Mouse (Mus musculus): ENCODE results near the gene Bco2.

Gene Bco2

GRCm38 (mm10) chr9:50561145-50561917 is 6.3 kb upstream of the Bco2 start, which contains the start of gene Tex12:
Gene Tex12 (minus strand): TSS chr9:50561325.
- DNase-seq (ENCODE audit: low spot score) = no peak

GRCm38 (mm10) chr9:50554241-50555093 is 514 bp downstream of the Bco2 start, which contains the start of gene Il18:
Gene Il18 (plus strand): TSS chr9:50554827.
- peak; percentile 65 for DNase-seq (ENCODE audit: low spot score)

GRCm38 (mm10) chr9:50553547-50553946 is 1.4 kb downstream of the Bco2 start:
- DNase-seq (ENCODE audit: low spot score) = no peak

- DNase-seq (ENCODE audit: low spot score) = no peak
Measured at GRCm38 (mm10) chr9:50552206-50552605, 2.8 kb downstream of the Bco2 start.

- no peak for DNase-seq (ENCODE audit: low spot score)
Measured at GRCm38 (mm10) chr9:50548936-50549335, 6.0 kb downstream of the Bco2 start.

GRCm38 (mm10) chr9:50547859-50548478 is 7.0 kb downstream of the Bco2 start:
- no peak for DNase-seq (ENCODE audit: low spot score)

GRCm38 (mm10) chr9:50542401-50542800 is 12.6 kb downstream of the Bco2 start:
- no peak for DNase-seq (ENCODE audit: low spot score)

- no peak for DNase-seq (ENCODE audit: low spot score)
Measured at GRCm38 (mm10) chr9:50540170-50540569, 14.8 kb downstream of the Bco2 start.

GRCm38 (mm10) chr9:50537295-50537694 is 17.7 kb downstream of the Bco2 start:
- no peak for DNase-seq (ENCODE audit: low spot score)

GRCm38 (mm10) chr9:50536603-50537135 is 18.3 kb downstream of the Bco2 start:
- DNase-seq (ENCODE audit: low spot score) = no peak

- no peak for DNase-seq (ENCODE audit: low spot score)
Measured at GRCm38 (mm10) chr9:50535930-50536329, 19.1 kb downstream of the Bco2 start.

- DNase-seq (ENCODE audit: low spot score) = peak; percentile 36
Measured at GRCm38 (mm10) chr9:50533791-50534190, 21.2 kb downstream of the Bco2 start.

GRCm38 (mm10) chr9:50533328-50533727 is 21.7 kb downstream of the Bco2 start:
- DNase-seq (ENCODE audit: low spot score) = no peak

GRCm38 (mm10) chr9:50530890-50531289 is 24.1 kb downstream of the Bco2 start:
- peak; percentile 63 for DNase-seq (ENCODE audit: low spot score)

GRCm38 (mm10) chr9:50528293-50528892 is 26.6 kb downstream of the Bco2 start, which contains the start of gene Pts:
Gene Pts (minus strand): TSS chr9:50528724.
- peak; percentile 99 for DNase-seq (ENCODE audit: low spot score)

- DNase-seq (ENCODE audit: low spot score) = no peak
Measured at GRCm38 (mm10) chr9:50527860-50528259, 27.1 kb downstream of the Bco2 start.

GRCm38 (mm10) chr9:50525585-50525984 is 29.4 kb downstream of the Bco2 start:
- no peak for DNase-seq (ENCODE audit: low spot score)

GRCm38 (mm10) chr9:50524936-50525335 is 30.0 kb downstream of the Bco2 start:
- DNase-seq (ENCODE audit: low spot score) = no peak

GRCm38 (mm10) chr9:50522574-50522973 is 32.4 kb downstream of the Bco2 start:
- no peak for DNase-seq (ENCODE audit: low spot score)

GRCm38 (mm10) chr9:50521562-50521961 is 33.4 kb downstream of the Bco2 start:
- DNase-seq (ENCODE audit: low spot score) = no peak

GRCm38 (mm10) chr9:50520748-50521147 is 34.2 kb downstream of the Bco2 start:
- DNase-seq (ENCODE audit: low spot score) = no peak

GRCm38 (mm10) chr9:50518781-50519180 is 36.2 kb downstream of the Bco2 start:
- peak; percentile 60 for DNase-seq (ENCODE audit: low spot score)
